ENCODE assay signal across 1 mouse cellular context in genomic region chr16:14372817-14373301, GRCm38 (mm10).
TF ChIP-seq lines count a peak whose summit lies in the region.

No protein-coding gene starts in this region.

TF ChIP-seq in MEL, 35 proteins besides CTCF, POLR2A, EP300 and RAD21 (continued from another document):
- no peak for TF ChIP-seq POLR2AphosphoS5 (IDR thresholded peaks at IDR 0.05; ENCODE audit: borderline replicate concordance, low read depth, low read length)
- no peak for TF ChIP-seq POLR2AphosphoS2 (IDR thresholded peaks at IDR 0.05; ENCODE audit: low read length)
- TF ChIP-seq NRF1 (IDR thresholded peaks at IDR 0.05; ENCODE audit: insufficient read depth, low read depth, low read length, poor library complexity, severe bottlenecking): no peak
- peak; percentile 39; the same call in 1 of the 2 replicates for TF ChIP-seq TCF12 (IDR thresholded peaks at IDR 0.05; ENCODE audit: low read depth, low read length)
- peak; percentile 52 for TF ChIP-seq MAZ (IDR thresholded peaks at IDR 0.05; ENCODE audit: low read depth, low read length)
- TF ChIP-seq MEF2A (IDR thresholded peaks at IDR 0.05; ENCODE audit: extremely low read depth, insufficient replicate concordance, low read depth, low read length, poor library complexity, severe bottlenecking): no peak
- 0 out of 2 replicates have a peak, but pooled peaks have one; percentile 44 for TF ChIP-seq GABPA (IDR thresholded peaks at IDR 0.05; ENCODE audit: low read depth, low read length)
- no peak for TF ChIP-seq ZKSCAN1 (IDR thresholded peaks at IDR 0.05; ENCODE audit: low read depth, low read length)
- TF ChIP-seq TBP (IDR thresholded peaks at IDR 0.05; ENCODE audit: low read depth, low read length): no peak
- TF ChIP-seq GATA1 (IDR thresholded peaks at IDR 0.05; ENCODE audit: low read depth, low read length): peak; percentile 85
- TF ChIP-seq SIN3A (IDR thresholded peaks at IDR 0.05; ENCODE audit: low read length): peak; percentile 90
- peak; percentile 66; the same call in 1 of the 2 replicates for TF ChIP-seq JUND (IDR thresholded peaks at IDR 0.05; ENCODE audit: low read depth, low read length)
- no peak for TF ChIP-seq USF1 (IDR thresholded peaks at IDR 0.05; ENCODE audit: low read depth, low read length)
- TF ChIP-seq ELF1 (IDR thresholded peaks at IDR 0.05; ENCODE audit: low read depth, low read length): peak; percentile 32; the same call in 1 of the 2 replicates
- no peak for TF ChIP-seq ZNF384 (IDR thresholded peaks at IDR 0.05; ENCODE audit: low read depth, low read length)
- 0 out of 2 replicates have a peak, but pooled peaks have one; percentile 2 for TF ChIP-seq ZC3H11A (IDR thresholded peaks at IDR 0.05; ENCODE audit: low read depth, low read length)
- peak; percentile 31; the same call in 1 of the 2 replicates for TF ChIP-seq RCOR1 (IDR thresholded peaks at IDR 0.05; ENCODE audit: low read depth, low read length)
- TF ChIP-seq HCFC1 (IDR thresholded peaks at IDR 0.05; ENCODE audit: low read depth, low read length): 0 out of 2 replicates have a peak, but pooled peaks have one; percentile 12
- TF ChIP-seq BHLHE40 (IDR thresholded peaks at IDR 0.05; ENCODE audit: borderline replicate concordance, low read depth, low read length): peak; percentile 31; the same call in 1 of the 2 replicates
- no peak for TF ChIP-seq NELFE (IDR thresholded peaks at IDR 0.05; ENCODE audit: low read depth, low read length)
- TF ChIP-seq MAFK (IDR thresholded peaks at IDR 0.05; ENCODE audit: borderline replicate concordance, low read depth, low read length): peak; percentile 71; the same call in 1 of the 2 replicates
- no peak for TF ChIP-seq KAT2A (conservative IDR thresholded peaks at IDR 0.05; ENCODE audit: low read depth, low read length)
- peak; percentile 100 for TF ChIP-seq ETS1 (IDR thresholded peaks at IDR 0.05; ENCODE audit: low read depth, low read length)
